Mouse (Mus musculus) hindbrain, embryonic 15.5 days (tissue): Measurements from ENCODE around the gene BC052040. TPM values are rescaled to one million over a fixed set of nuclear protein-coding genes. Genes with fewer than 3 reads are reported as not detected.

Source experiments
- ATAC-seq: fragments of 200-750 bp; cut with Nextera tagmentation; 2 replicates; pipeline ENCODE4 v1.8.0; 2017; ENCODE audit warnings: low read depth, moderate number of reproducible peaks, moderate TSS enrichment; ENCODE audit not compliant: low FRiP score
- H3K27ac ChIP-seq: fragments of 300-500 bp; sonication (generic); replicated peaks from 2 replicates; pipeline ENCODE4 v1.5.1; 2015; ENCODE audit warnings: mild to moderate bottlenecking, inconsistent platforms
- H3K27me3 ChIP-seq: fragments of 300-500 bp; sonication (generic); 2 replicates; pipeline ENCODE4 v1.6.1; 2015; ENCODE audit warnings: control low read depth, inconsistent platforms
- H3K36me3 ChIP-seq: fragments of 300-500 bp; sonication (generic); 2 replicates; pipeline ENCODE4 v1.6.1; 2015; ENCODE audit warnings: control low read depth, inconsistent platforms
- H3K4me1 ChIP-seq: fragments of 300-500 bp; sonication (generic); replicated peaks from 2 replicates; pipeline ENCODE4 v1.6.1; 2015; ENCODE audit warnings: control low read depth, inconsistent platforms
- H3K4me2 ChIP-seq: fragments of 300-500 bp; sonication (generic); 2 replicates; pipeline ENCODE4 v1.6.1; 2015; ENCODE audit warnings: moderate library complexity, mild to moderate bottlenecking, inconsistent platforms
- H3K4me3 ChIP-seq: fragments of 300-500 bp; sonication (generic); 2 replicates; pipeline ENCODE4 v1.5.1; 2015; ENCODE audit warnings: mild to moderate bottlenecking, inconsistent platforms
- H3K9ac ChIP-seq: fragments of 300-500 bp; sonication (generic); 2 replicates; pipeline ENCODE4 v1.6.1; 2015; ENCODE audit warnings: inconsistent platforms
- H3K9me3 ChIP-seq: fragments of 300-500 bp; sonication (generic); 2 replicates; pipeline ENCODE4 v1.6.1; 2016; ENCODE audit warnings: control low read depth, inconsistent platforms
- WGBS: fragments of 180-500 bp; shearing (Covaris S2); methylation state at CpG from one replicate; pipeline ENCODE4 v1.1.7; 2015; 5-methylcytosine and 5-hydroxymethylcytosine counted together
- polyA plus RNA-seq: library from polyadenylated mRNA; unstranded; fragments of >200 nt; fragmentation: Nextera tagmentation; extraction: Ambion mirVana; gene quantifications from 2 replicates; pipeline ENCODE4 v1.2.1, GENCODE M21; 2015

The BC052040 gene
- polyA plus RNA-seq, 1 experiment from 2014 or later, result 21.3 TPM

DNA sequence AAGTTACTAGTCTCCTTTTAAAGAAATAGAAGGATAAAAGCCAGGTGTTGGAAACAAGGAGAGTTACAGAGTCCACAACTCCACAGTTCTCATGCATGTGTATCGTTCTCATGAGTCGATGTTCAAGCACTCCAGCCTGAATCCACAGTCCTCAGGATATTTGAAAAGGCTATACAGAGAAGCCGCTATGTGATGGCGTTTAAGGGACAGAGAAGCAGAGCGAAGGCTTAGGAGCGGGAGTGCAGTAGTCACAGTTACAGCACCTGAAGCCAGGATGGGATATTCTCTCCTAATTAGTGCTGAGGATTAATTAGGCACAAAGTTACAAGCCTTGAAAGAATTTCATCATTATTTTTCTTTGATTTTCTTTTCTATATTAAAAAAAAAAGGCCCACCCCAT, 143.2 kb downstream of the BC052040 start:
- no peak overlapping the region for H3K4me3 ChIP-seq
- H3K4me2 ChIP-seq, result no peak overlapping the region
- 77% methylated on average over 6 of the region's 6 CpGs for WGBS
- H3K9me3 ChIP-seq, result no peaks in the 10 kb centered on the region
- no peak overlapping the region for H3K9ac ChIP-seq
- H3K27me3 ChIP-seq, result no peaks in the 10 kb centered on the region
- H3K36me3 ChIP-seq, result no peaks in the 10 kb centered on the region
- H3K4me1 ChIP-seq, result peaks cover 19% of the 10 kb centered on the region
- ATAC-seq, result no peak
- 0 out of 2 replicates have a peak overlapping the region, but pooled peaks have one; percentile 23 for H3K27ac ChIP-seq

DNA sequence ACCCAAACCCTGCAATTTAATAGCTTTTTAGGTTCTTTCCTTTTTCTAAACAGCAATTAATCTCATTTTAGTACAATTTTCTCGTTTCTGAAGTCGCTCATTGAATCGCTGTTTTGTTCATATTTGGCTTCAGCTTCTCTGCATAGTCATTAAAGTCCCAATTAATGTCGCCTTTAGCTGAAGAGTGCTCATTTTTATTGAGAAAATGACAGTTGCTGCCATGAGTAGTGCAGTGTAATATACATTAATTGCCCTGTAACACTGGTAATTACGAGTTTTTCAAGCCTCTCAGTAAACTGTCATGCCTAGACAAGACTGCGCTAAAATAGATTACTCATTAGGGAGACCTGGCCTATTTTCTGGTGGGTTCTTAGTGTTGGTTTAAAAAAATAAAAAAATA, 144.0 kb downstream of the BC052040 start:
- H3K9me3 ChIP-seq, result no peaks in the 10 kb centered on the region
- no peak overlapping the region for H3K9ac ChIP-seq
- no peak for ATAC-seq
- 46% methylated on average over 6 of the region's 6 CpGs for WGBS
- peak overlapping the region; percentile 35; the same call in 1 of the 2 replicates for H3K27ac ChIP-seq
- H3K4me2 ChIP-seq, result no peak overlapping the region
- no peak overlapping the region for H3K4me3 ChIP-seq
- peaks cover 22% of the 10 kb centered on the region for H3K4me1 ChIP-seq
- H3K27me3 ChIP-seq, result no peaks in the 10 kb centered on the region
- no peaks in the 10 kb centered on the region for H3K36me3 ChIP-seq

GRCm38 (mm10) chr2:115725926-115726325, 144.4 kb downstream of the BC052040 start:
- Histone ChIP-seq H3K4me2 (no peak overlapping the region), H3K4me1 (peaks cover 26% of the 10 kb centered on the region), H3K4me3 (no peak overlapping the region), H3K27ac (peak overlapping the region; percentile 35; the same call in 1 of the 2 replicates), H3K27me3 (no peaks in the 10 kb centered on the region), H3K36me3 (no peaks in the 10 kb centered on the region), H3K9me3 (no peaks in the 10 kb centered on the region), H3K9ac (no peak overlapping the region)
- ATAC-seq, result no peak
- WGBS, result 23% methylated on average over 6 of the region's 6 CpGs

- H3K9ac ChIP-seq, result no peak overlapping the region
- 36% methylated on average over 5 of the region's 5 CpGs for whole genome bisulfite sequencing
- H3K4me2 ChIP-seq, result no peak overlapping the region
- peaks cover 27% of the 10 kb centered on the region for H3K4me1 ChIP-seq
- H3K4me3 ChIP-seq, result no peak overlapping the region
- 0 out of 2 replicates have a peak, but pooled peaks have one; percentile 17 for ATAC-seq
- H3K9me3 ChIP-seq, result no peaks in the 10 kb centered on the region
- H3K36me3 ChIP-seq, result no peaks in the 10 kb centered on the region
- no peaks in the 10 kb centered on the region for H3K27me3 ChIP-seq
- H3K27ac ChIP-seq, result no peak overlapping the region
Observed at GRCm38 (mm10) chr2:115726806-115727205, 145.3 kb downstream of the BC052040 start.

GRCm38 (mm10) chr2:115728627-115729026, 147.1 kb downstream of the BC052040 start:
- H3K36me3 ChIP-seq, result no peaks in the 10 kb centered on the region

GRCm38 (mm10) chr2:115730502-115730901, 149.0 kb downstream of the BC052040 start:
- ATAC-seq, result no peak
- Histone ChIP-seq H3K36me3 (no peaks in the 10 kb centered on the region), H3K9me3 (no peaks in the 10 kb centered on the region), H3K4me2 (no peak overlapping the region), H3K4me1 (peaks cover 15% of the 10 kb centered on the region), H3K9ac (no peak overlapping the region), H3K27me3 (no peaks in the 10 kb centered on the region), H3K4me3 (no peak overlapping the region), H3K27ac (no peak overlapping the region)
- WGBS, result 57% methylated on average over 6 of the region's 6 CpGs

More at GRCm38 (mm10) chr2:115728627-115729026, 147.1 kb downstream of the BC052040 start:
- Histone ChIP-seq H3K4me1 (peaks cover 22% of the 10 kb centered on the region), H3K4me3 (no peak overlapping the region), H3K9me3 (no peaks in the 10 kb centered on the region), H3K4me2 (no peak overlapping the region), H3K9ac (no peak overlapping the region), H3K27me3 (no peaks in the 10 kb centered on the region), H3K27ac (no peak overlapping the region)
- ATAC-seq, result no peak
- WGBS, result 91% methylated on average over 6 of the region's 6 CpGs

GRCm38 (mm10) chr2:115731171-115731570, 149.7 kb downstream of the BC052040 start:
- H3K9me3 ChIP-seq, result no peaks in the 10 kb centered on the region
- H3K27ac ChIP-seq, result no peak overlapping the region
- WGBS, result 66% methylated on average over 3 of the region's 3 CpGs
- H3K4me2 ChIP-seq, result no peak overlapping the region
- 0 out of 2 replicates have a peak, but pooled peaks cover 8% of the 10 kb centered on the region for H3K4me1 ChIP-seq
- H3K27me3 ChIP-seq, result no peaks in the 10 kb centered on the region
- no peaks in the 10 kb centered on the region for H3K36me3 ChIP-seq
- no peak overlapping the region for H3K4me3 ChIP-seq
- no peak overlapping the region for H3K9ac ChIP-seq
- no peak for ATAC-seq

GRCm38 (mm10) chr2:115732572-115732971, 151.1 kb downstream of the BC052040 start:
- ATAC-seq, result no peak
- no peak overlapping the region for H3K27ac ChIP-seq
- 80% methylated on average over 4 of the region's 4 CpGs for WGBS

GRCm38 (mm10) chr2:115733017-115733692, 151.6 kb downstream of the BC052040 start:
- WGBS, result 87% methylated on average over 8 of the region's 8 CpGs
- no peaks in the 10 kb centered on the region for H3K27me3 ChIP-seq
- H3K36me3 ChIP-seq, result no peaks in the 10 kb centered on the region
- 0 out of 2 replicates have a peak, but pooled peaks cover 8% of the 10 kb centered on the region for H3K4me1 ChIP-seq
- no peak overlapping the region for H3K27ac ChIP-seq
- no peak overlapping the region for H3K4me3 ChIP-seq
- no peak overlapping the region for H3K9ac ChIP-seq
- no peaks in the 10 kb centered on the region for H3K9me3 ChIP-seq
- no peak overlapping the region for H3K4me2 ChIP-seq
- ATAC-seq, result no peak

More at GRCm38 (mm10) chr2:115732572-115732971, 151.1 kb downstream of the BC052040 start:
- Histone ChIP-seq H3K4me1 (0 out of 2 replicates have a peak, but pooled peaks cover 8% of the 10 kb centered on the region), H3K4me3 (no peak overlapping the region), H3K9me3 (no peaks in the 10 kb centered on the region), H3K36me3 (no peaks in the 10 kb centered on the region), H3K4me2 (no peak overlapping the region), H3K9ac (no peak overlapping the region), H3K27me3 (no peaks in the 10 kb centered on the region)

DNA sequence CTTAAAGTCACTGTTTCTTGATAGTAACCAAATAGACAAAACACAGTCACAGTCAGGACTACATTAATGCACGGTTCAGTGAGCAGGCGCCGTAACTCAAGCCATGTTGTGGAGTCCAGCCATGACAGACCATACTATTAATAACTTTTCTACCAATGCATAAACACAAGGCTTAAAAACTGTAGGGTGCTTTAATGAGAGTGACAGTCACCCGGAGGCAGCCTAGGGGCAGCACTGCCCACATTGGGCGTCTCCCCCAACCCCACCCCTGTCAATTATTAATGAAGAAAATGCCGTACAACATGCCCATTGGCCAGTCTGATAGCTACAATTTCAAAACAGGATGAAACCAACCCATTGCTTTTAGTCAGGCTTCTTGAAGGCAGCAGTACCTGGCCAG, 153.3 kb downstream of the BC052040 start:
- no peaks in the 10 kb centered on the region for H3K27me3 ChIP-seq
- H3K4me3 ChIP-seq, result no peak overlapping the region
- no peak overlapping the region for H3K27ac ChIP-seq
- H3K9me3 ChIP-seq, result no peaks in the 10 kb centered on the region
- H3K4me2 ChIP-seq, result no peak overlapping the region
- no peaks in the 10 kb centered on the region for H3K36me3 ChIP-seq
- 88% methylated on average over 6 of the region's 6 CpGs for WGBS
- ATAC-seq, result no peak
- H3K4me1 ChIP-seq, result 0 out of 2 replicates have a peak, but pooled peaks cover 8% of the 10 kb centered on the region
- no peak overlapping the region for H3K9ac ChIP-seq

- Histone ChIP-seq H3K27ac (no peak overlapping the region), H3K27me3 (no peaks in the 10 kb centered on the region), H3K4me1 (no peaks in the 10 kb centered on the region), H3K4me3 (no peak overlapping the region), H3K9me3 (no peaks in the 10 kb centered on the region), H3K36me3 (no peaks in the 10 kb centered on the region), H3K4me2 (no peak overlapping the region), H3K9ac (no peak overlapping the region)
- no peak for ATAC-seq
- WGBS, result 96% methylated on average over 3 of the region's 3 CpGs
Observed at GRCm38 (mm10) chr2:115736416-115736815, 154.9 kb downstream of the BC052040 start.

- no peaks in the 10 kb centered on the region for H3K27me3 ChIP-seq
- H3K9ac ChIP-seq, result no peak overlapping the region
- H3K36me3 ChIP-seq, result no peaks in the 10 kb centered on the region
- no peak overlapping the region for H3K27ac ChIP-seq
- H3K9me3 ChIP-seq, result no peaks in the 10 kb centered on the region
- 93% methylated on average over 2 of the region's 2 CpGs for WGBS
- no peaks in the 10 kb centered on the region for H3K4me1 ChIP-seq
- no peak overlapping the region for H3K4me3 ChIP-seq
- ATAC-seq, result no peak
- no peak overlapping the region for H3K4me2 ChIP-seq
Observed at GRCm38 (mm10) chr2:115737966-115738365, 156.4 kb downstream of the BC052040 start.
